ENCODE assay signal across 8 mouse cellular contexts in the genomic region with DNA sequence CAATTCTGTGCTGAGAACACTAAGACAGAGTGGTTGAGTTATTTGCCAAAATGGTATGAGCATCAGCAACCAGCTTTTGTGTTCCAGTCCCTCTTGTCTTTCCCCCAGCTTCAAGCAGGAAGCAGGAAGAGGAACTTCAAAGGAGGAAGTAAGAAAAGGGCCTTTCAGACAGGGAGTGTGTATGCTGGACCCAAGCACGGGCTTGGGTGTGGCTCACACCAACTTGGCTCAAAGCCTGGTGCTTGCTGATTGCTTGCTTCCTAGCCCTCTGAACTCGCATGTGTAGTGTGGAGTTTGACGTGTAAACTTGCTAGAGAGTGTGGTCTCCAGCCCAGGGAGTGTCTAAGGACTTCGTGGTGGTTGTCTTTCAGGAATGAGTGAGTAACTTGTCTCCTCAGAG.
DNase-seq lines count a peak whose midpoint lies in the region; ATAC-seq and TF ChIP-seq lines count a peak whose summit lies in the region.

No protein-coding gene starts in this region.

- 0 out of 2 replicates have a peak, but pooled peaks have one; percentile 33 for ATAC-seq in embryonic facial prominence, embryonic 14.5 days (ENCODE audit: low read depth)
- no peak for ATAC-seq in embryonic facial prominence, embryonic 15.5 days (ENCODE audit: insufficient number of reproducible peaks, low FRiP score, low TSS enrichment, low read depth)
- peak; percentile 44; the same call in 1 of the 2 replicates for ATAC-seq in intestine, embryonic 14.5 days (replicated peaks; ENCODE audit: low FRiP score, low TSS enrichment, low read depth)
- peak; percentile 83 for ATAC-seq in stomach, embryonic 15.5 days (ENCODE audit: insufficient read depth, low FRiP score, low read depth)

- H3K27me3 ChIP-seq in embryonic facial prominence, embryonic 14.5 days (replicated peaks; ENCODE audit: control insufficient read depth, insufficient read depth, low read length), result no peaks in the 10 kb centered on the region
- H3K27me3 ChIP-seq in embryonic facial prominence, embryonic 10.5 days (replicated peaks; ENCODE audit: low read depth, poor library complexity, severe bottlenecking), result peaks cover 3% of the 10 kb centered on the region; the same call in 1 of the 2 replicates
- H3K27me3 ChIP-seq in embryonic facial prominence, embryonic 15.5 days, result no peaks in the 10 kb centered on the region
- no peaks in the 10 kb centered on the region for H3K27me3 ChIP-seq in intestine, embryonic 14.5 days (replicated peaks; ENCODE audit: control insufficient read depth, insufficient read depth, low read length)
- H3K27me3 ChIP-seq in stomach, embryonic 15.5 days (replicated peaks), result no peaks in the 10 kb centered on the region

- no peaks in the 10 kb centered on the region for H3K36me3 ChIP-seq in embryonic facial prominence, embryonic 14.5 days (ENCODE audit: control insufficient read depth, insufficient read depth, low read length)
- no peaks in the 10 kb centered on the region for H3K36me3 ChIP-seq in embryonic facial prominence, embryonic 10.5 days (replicated peaks)
- no peaks in the 10 kb centered on the region for H3K36me3 ChIP-seq in embryonic facial prominence, embryonic 15.5 days
- H3K36me3 ChIP-seq in intestine, embryonic 14.5 days (ENCODE audit: control insufficient read depth, insufficient read depth, low read length), result no peaks in the 10 kb centered on the region
- H3K36me3 ChIP-seq in stomach, embryonic 15.5 days, result no peaks in the 10 kb centered on the region

- no peak overlapping the region for H3K27ac ChIP-seq in embryonic facial prominence, embryonic 14.5 days (replicated peaks; ENCODE audit: low read depth, low read length)
- no peak overlapping the region for H3K27ac ChIP-seq in embryonic facial prominence, embryonic 10.5 days (replicated peaks)
- H3K27ac ChIP-seq in embryonic facial prominence, embryonic 15.5 days (replicated peaks), result peak overlapping the region; percentile 40; the same call in 1 of the 2 replicates
- H3K27ac ChIP-seq in intestine, embryonic 14.5 days (ENCODE audit: low read depth), result no peak overlapping the region; the same call in 1 of the 2 replicates
- H3K27ac ChIP-seq in stomach, embryonic 15.5 days, result peak overlapping the region; percentile 12

- DNase-seq in embryonic facial prominence, embryonic 14.5 days (ENCODE audit: low spot score), result peak; percentile 67
- DNase-seq in embryonic facial prominence, embryonic 10.5 days (ENCODE audit: low spot score), result no peak
- no peak for DNase-seq in intestine, embryonic 14.5 days (ENCODE audit: low spot score)
- peak; percentile 55 for DNase-seq in lung, adult 2 months
- DNase-seq in layer of hippocampus, postnatal 36 days, result no peak
- no peak for DNase-seq in layer of hippocampus, postnatal 14 days (ENCODE audit: low spot score in 2 of 2)

- no peak overlapping the region for H3K4me2 ChIP-seq in embryonic facial prominence, embryonic 14.5 days (ENCODE audit: low read depth, low read length)
- H3K4me2 ChIP-seq in embryonic facial prominence, embryonic 15.5 days (replicated peaks), result no peak overlapping the region
- H3K4me2 ChIP-seq in intestine, embryonic 14.5 days (ENCODE audit: low read length), result no peak overlapping the region
- no peak overlapping the region for H3K4me2 ChIP-seq in stomach, embryonic 15.5 days

- H3K9ac ChIP-seq in embryonic facial prominence, embryonic 14.5 days (ENCODE audit: low read depth, low read length), result no peak overlapping the region
- no peak overlapping the region for H3K9ac ChIP-seq in embryonic facial prominence, embryonic 15.5 days
- no peak overlapping the region for H3K9ac ChIP-seq in intestine, embryonic 14.5 days (ENCODE audit: low read length)
- H3K9ac ChIP-seq in stomach, embryonic 15.5 days, result no peak overlapping the region

- no peak; the same call in 1 of the 2 replicates for TF ChIP-seq POLR2A in lung, adult 2 months (IDR thresholded peaks at IDR 0.05; ENCODE audit: borderline replicate concordance, extremely low read depth, low read depth, low read length)

- 41% methylated on average over 4 of the region's 4 CpGs for WGBS in embryonic facial prominence, embryonic 14.5 days
- WGBS in embryonic facial prominence, embryonic 10.5 days, result 69% methylated on average over 4 of the region's 4 CpGs
- 38% methylated on average over 4 of the region's 4 CpGs for WGBS in embryonic facial prominence, embryonic 15.5 days
- WGBS in intestine, embryonic 14.5 days, result 57% methylated on average over 4 of the region's 4 CpGs
- WGBS in lung, adult 2 months, result 6% methylated on average over 4 of the region's 4 CpGs
- 23% methylated on average over 4 of the region's 4 CpGs for WGBS in stomach, embryonic 15.5 days

- H3K4me3 ChIP-seq in embryonic facial prominence, embryonic 14.5 days (ENCODE audit: low read depth, low read length), result no peak overlapping the region
- no peak overlapping the region for H3K4me3 ChIP-seq in embryonic facial prominence, embryonic 10.5 days
- no peak overlapping the region for H3K4me3 ChIP-seq in embryonic facial prominence, embryonic 15.5 days (replicated peaks)
- no peak overlapping the region for H3K4me3 ChIP-seq in intestine, embryonic 14.5 days (ENCODE audit: low read depth, low read length)
- no peak overlapping the region for H3K4me3 ChIP-seq in lung, adult 2 months (replicated peaks; ENCODE audit: extremely low read depth, low read depth, low read length)
- H3K4me3 ChIP-seq in stomach, embryonic 15.5 days (replicated peaks), result no peak overlapping the region

- no peak for TF ChIP-seq CTCF in lung, adult 2 months (IDR thresholded peaks at IDR 0.05; ENCODE audit: insufficient read depth, low read length)

- no peaks in the 10 kb centered on the region for H3K9me3 ChIP-seq in embryonic facial prominence, embryonic 14.5 days (ENCODE audit: control insufficient read depth, low read length)
- no peaks in the 10 kb centered on the region for H3K9me3 ChIP-seq in embryonic facial prominence, embryonic 10.5 days
- no peaks in the 10 kb centered on the region for H3K9me3 ChIP-seq in embryonic facial prominence, embryonic 15.5 days (replicated peaks)
- no peaks in the 10 kb centered on the region for H3K9me3 ChIP-seq in intestine, embryonic 14.5 days (ENCODE audit: control insufficient read depth, low read length)
- H3K9me3 ChIP-seq in stomach, embryonic 15.5 days, result no peaks in the 10 kb centered on the region

- H3K4me1 ChIP-seq in embryonic facial prominence, embryonic 14.5 days (ENCODE audit: control insufficient read depth, insufficient read depth, low read length), result no peaks in the 10 kb centered on the region
- H3K4me1 ChIP-seq in embryonic facial prominence, embryonic 10.5 days, result peaks cover 20% of the 10 kb centered on the region
- 0 out of 2 replicates have a peak, but pooled peaks cover 5% of the 10 kb centered on the region for H3K4me1 ChIP-seq in embryonic facial prominence, embryonic 15.5 days
- H3K4me1 ChIP-seq in intestine, embryonic 14.5 days (replicated peaks; ENCODE audit: control insufficient read depth, insufficient read depth, low read length), result peaks cover 10% of the 10 kb centered on the region
- peaks cover 11% of the 10 kb centered on the region for H3K4me1 ChIP-seq in lung, adult 2 months (ENCODE audit: control insufficient read depth, insufficient read depth, low read length)
- H3K4me1 ChIP-seq in stomach, embryonic 15.5 days, result peaks cover 9% of the 10 kb centered on the region; the same call in 1 of the 2 replicates

Comparison
In these comparisons a context has a peak if more than half of its experiments do, and no peak if none do; other contexts are left out.
1. DNase-seq: peak in embryonic facial prominence, embryonic 14.5 days (single experiment) and lung, adult 2 months (single experiment); none in embryonic facial prominence, embryonic 10.5 days (single experiment), intestine, embryonic 14.5 days (single experiment), layer of hippocampus, postnatal 36 days (0 of 2) and layer of hippocampus, postnatal 14 days (0 of 2).
2. H3K27ac ChIP-seq: peak in embryonic facial prominence, embryonic 15.5 days (single experiment) and stomach, embryonic 15.5 days (single experiment); none in embryonic facial prominence, embryonic 14.5 days (single experiment), embryonic facial prominence, embryonic 10.5 days (single experiment) and intestine, embryonic 14.5 days (single experiment).